Mouse (Mus musculus): Measurements from ENCODE around the gene Alox8. TPM values are rescaled to one million over a fixed set of nuclear protein-coding genes. Genes with fewer than 3 reads are reported as not detected.

Alox8 gene
- polyA plus RNA-seq, 1 experiment from 2014 or later, result 0.06 TPM

- Histone ChIP-seq H3K36me3 (replicated peaks) (no peaks in the 10 kb centered on the region), H3K27ac (replicated peaks) (no peak overlapping the region), H3K4me2 (no peak overlapping the region), H3K9ac (no peak overlapping the region), H3K27me3 (no peaks in the 10 kb centered on the region), H3K4me1 (replicated peaks) (no peaks in the 10 kb centered on the region), H3K4me3 (replicated peaks) (no peak overlapping the region), H3K9me3 (replicated peaks) (no peaks in the 10 kb centered on the region)
- WGBS (ENCODE audit: insufficient replicate concordance), result 13% methylated on average over 2 of the region's 2 CpGs
- no peak for ATAC-seq (ENCODE audit: insufficient read depth)
These were observed 21.0 kb upstream of the Alox8 start for GRCm38 (mm10) chr11:69218661-69219060.

- no peak overlapping the region for H3K27ac ChIP-seq (replicated peaks)
- WGBS (ENCODE audit: insufficient replicate concordance), result 67% methylated on average over 5 of the region's 5 CpGs
- H3K4me2 ChIP-seq, result no peak overlapping the region
- no peaks in the 10 kb centered on the region for H3K4me1 ChIP-seq (replicated peaks)
- no peaks in the 10 kb centered on the region for H3K9me3 ChIP-seq (replicated peaks)
- no peak for ATAC-seq (ENCODE audit: insufficient read depth)
- H3K9ac ChIP-seq, result no peak overlapping the region
- H3K36me3 ChIP-seq (replicated peaks), result no peaks in the 10 kb centered on the region
- H3K4me3 ChIP-seq (replicated peaks), result no peak overlapping the region
- H3K27me3 ChIP-seq, result no peaks in the 10 kb centered on the region
These were observed 19.8 kb upstream of the Alox8 start for GRCm38 (mm10) chr11:69217411-69217810.

- WGBS (ENCODE audit: insufficient replicate concordance), result 26% methylated on average over 2 of the region's 2 CpGs
- H3K9me3 ChIP-seq (replicated peaks), result no peaks in the 10 kb centered on the region
These were observed 13.8 kb upstream of the Alox8 start for GRCm38 (mm10) chr11:69211431-69211830.

GRCm38 (mm10) chr11:69202469-69203230 is 5.0 kb upstream of the Alox8 start:
- ATAC-seq (ENCODE audit: insufficient read depth), result no peak
- Histone ChIP-seq H3K9ac (no peak overlapping the region), H3K27me3 (peaks cover 32% of the 10 kb centered on the region), H3K4me1 (replicated peaks) (no peaks in the 10 kb centered on the region), H3K4me2 (no peak overlapping the region), H3K36me3 (replicated peaks) (no peaks in the 10 kb centered on the region), H3K9me3 (replicated peaks) (no peaks in the 10 kb centered on the region), H3K27ac (replicated peaks) (no peak overlapping the region), H3K4me3 (replicated peaks) (no peak overlapping the region)
- 28% methylated on average over 13 of the region's 13 CpGs for WGBS (ENCODE audit: insufficient replicate concordance)

More at GRCm38 (mm10) chr11:69211431-69211830, 13.8 kb upstream of the Alox8 start:
- H3K36me3 ChIP-seq (replicated peaks), result no peaks in the 10 kb centered on the region
- H3K4me2 ChIP-seq, result no peak overlapping the region
- H3K27ac ChIP-seq (replicated peaks), result no peak overlapping the region
- peaks cover 10% of the 10 kb centered on the region for H3K27me3 ChIP-seq
- H3K4me3 ChIP-seq (replicated peaks), result no peak overlapping the region
- no peaks in the 10 kb centered on the region for H3K4me1 ChIP-seq (replicated peaks)
- no peak for ATAC-seq (ENCODE audit: insufficient read depth)
- no peak overlapping the region for H3K9ac ChIP-seq

- no peak overlapping the region for H3K27ac ChIP-seq (replicated peaks)
- H3K9ac ChIP-seq, result no peak overlapping the region
- no peaks in the 10 kb centered on the region for H3K4me1 ChIP-seq (replicated peaks)
- H3K27me3 ChIP-seq, result peaks cover 50% of the 10 kb centered on the region
- 31% methylated on average over 6 of the region's 6 CpGs for WGBS (ENCODE audit: insufficient replicate concordance)
- no peaks in the 10 kb centered on the region for H3K9me3 ChIP-seq (replicated peaks)
- H3K36me3 ChIP-seq (replicated peaks), result no peaks in the 10 kb centered on the region
- H3K4me3 ChIP-seq (replicated peaks), result no peak overlapping the region
- H3K4me2 ChIP-seq, result no peak overlapping the region
- no peak for ATAC-seq (ENCODE audit: insufficient read depth)
These were observed 2.6 kb upstream of the Alox8 start for GRCm38 (mm10) chr11:69200231-69200630.

GRCm38 (mm10) chr11:69199251-69199650 is 1.6 kb upstream of the Alox8 start:
- 60% methylated on average over 1 of the region's 1 CpGs for WGBS (ENCODE audit: insufficient replicate concordance)
- H3K4me1 ChIP-seq (replicated peaks), result no peaks in the 10 kb centered on the region
- H3K4me3 ChIP-seq (replicated peaks), result no peak overlapping the region
- no peak for ATAC-seq (ENCODE audit: insufficient read depth)
- H3K9me3 ChIP-seq (replicated peaks), result no peaks in the 10 kb centered on the region
- no peak overlapping the region for H3K4me2 ChIP-seq
- H3K27me3 ChIP-seq, result peaks cover 56% of the 10 kb centered on the region
- H3K36me3 ChIP-seq (replicated peaks), result no peaks in the 10 kb centered on the region
- no peak overlapping the region for H3K27ac ChIP-seq (replicated peaks)
- no peak overlapping the region for H3K9ac ChIP-seq

GRCm38 (mm10) chr11:69197194-69197593 is 449 bp downstream of the Alox8 start:
- peaks cover 49% of the 10 kb centered on the region for H3K27me3 ChIP-seq
- no peak overlapping the region for H3K27ac ChIP-seq (replicated peaks)
- 1% methylated on average over 14 of the region's 14 CpGs for whole genome bisulfite sequencing (ENCODE audit: insufficient replicate concordance)
- ATAC-seq (ENCODE audit: insufficient read depth), result no peak
- no peak overlapping the region for H3K9ac ChIP-seq
- H3K9me3 ChIP-seq (replicated peaks), result no peaks in the 10 kb centered on the region
- H3K4me1 ChIP-seq (replicated peaks), result no peaks in the 10 kb centered on the region
- no peak overlapping the region for H3K4me2 ChIP-seq
- no peak overlapping the region for H3K4me3 ChIP-seq (replicated peaks)
- H3K36me3 ChIP-seq (replicated peaks), result no peaks in the 10 kb centered on the region

- H3K9me3 ChIP-seq (replicated peaks), result no peaks in the 10 kb centered on the region
- no peak overlapping the region for H3K27ac ChIP-seq (replicated peaks)
- H3K4me2 ChIP-seq, result no peak overlapping the region
- H3K4me3 ChIP-seq (replicated peaks), result no peak overlapping the region
- no peaks in the 10 kb centered on the region for H3K36me3 ChIP-seq (replicated peaks)
- H3K4me1 ChIP-seq (replicated peaks), result no peaks in the 10 kb centered on the region
- ATAC-seq (ENCODE audit: insufficient read depth), result no peak
- no peak overlapping the region for H3K9ac ChIP-seq
- peaks cover 49% of the 10 kb centered on the region for H3K27me3 ChIP-seq
- WGBS (ENCODE audit: insufficient replicate concordance), result 12% methylated on average over 5 of the region's 5 CpGs
These were observed 877 bp downstream of the Alox8 start for GRCm38 (mm10) chr11:69196766-69197165.

- 0% methylated on average over 1 of the region's 1 CpGs for WGBS (ENCODE audit: insufficient replicate concordance)
- no peaks in the 10 kb centered on the region for H3K36me3 ChIP-seq (replicated peaks)
These were observed 4.8 kb downstream of the Alox8 start for GRCm38 (mm10) chr11:69192840-69193239.

GRCm38 (mm10) chr11:69185936-69186335 is 11.7 kb downstream of the Alox8 start:
- no peaks in the 10 kb centered on the region for H3K36me3 ChIP-seq (replicated peaks)
- no peak overlapping the region for H3K4me2 ChIP-seq
- no peaks in the 10 kb centered on the region for H3K4me1 ChIP-seq (replicated peaks)
- no peak overlapping the region for H3K4me3 ChIP-seq (replicated peaks)
- no peaks in the 10 kb centered on the region for H3K9me3 ChIP-seq (replicated peaks)
- no peak overlapping the region for H3K27ac ChIP-seq (replicated peaks)
- no peak for ATAC-seq (ENCODE audit: insufficient read depth)
- WGBS (ENCODE audit: insufficient replicate concordance), result 42% methylated on average over 6 of the region's 6 CpGs
- H3K27me3 ChIP-seq, result no peaks in the 10 kb centered on the region
- H3K9ac ChIP-seq, result no peak overlapping the region

More at GRCm38 (mm10) chr11:69192840-69193239, 4.8 kb downstream of the Alox8 start:
- Histone ChIP-seq H3K9me3 (replicated peaks) (no peaks in the 10 kb centered on the region), H3K4me2 (no peak overlapping the region), H3K9ac (no peak overlapping the region), H3K4me3 (replicated peaks) (no peak overlapping the region), H3K27ac (replicated peaks) (no peak overlapping the region), H3K27me3 (peaks cover 36% of the 10 kb centered on the region), H3K4me1 (replicated peaks) (no peaks in the 10 kb centered on the region)
- ATAC-seq (ENCODE audit: insufficient read depth), result no peak

- H3K4me1 ChIP-seq (replicated peaks), result no peaks in the 10 kb centered on the region
- H3K27ac ChIP-seq (replicated peaks), result no peak overlapping the region
- H3K27me3 ChIP-seq, result no peaks in the 10 kb centered on the region
- H3K36me3 ChIP-seq (replicated peaks), result no peaks in the 10 kb centered on the region
- ATAC-seq (ENCODE audit: insufficient read depth), result no peak
- H3K9me3 ChIP-seq (replicated peaks), result no peaks in the 10 kb centered on the region
- no peak overlapping the region for H3K9ac ChIP-seq
- 77% methylated on average over 5 of the region's 5 CpGs for WGBS (ENCODE audit: insufficient replicate concordance)
- H3K4me3 ChIP-seq (replicated peaks), result no peak overlapping the region
- H3K4me2 ChIP-seq, result no peak overlapping the region
These were observed 12.6 kb downstream of the Alox8 start for GRCm38 (mm10) chr11:69185031-69185430.

- ATAC-seq (ENCODE audit: insufficient read depth), result no peak
- H3K9me3 ChIP-seq (replicated peaks), result no peaks in the 10 kb centered on the region
- H3K4me1 ChIP-seq (replicated peaks), result no peaks in the 10 kb centered on the region
- no peak overlapping the region for H3K4me2 ChIP-seq
- H3K36me3 ChIP-seq (replicated peaks), result no peaks in the 10 kb centered on the region
- no peak overlapping the region for H3K9ac ChIP-seq
- H3K27ac ChIP-seq (replicated peaks), result no peak overlapping the region
- H3K27me3 ChIP-seq, result 0 out of 2 replicates have a peak, but pooled peaks cover 8% of the 10 kb centered on the region
- H3K4me3 ChIP-seq (replicated peaks), result no peak overlapping the region
- 63% methylated on average over 4 of the region's 4 CpGs for WGBS (ENCODE audit: insufficient replicate concordance)
These were observed 17.5 kb downstream of the Alox8 start for GRCm38 (mm10) chr11:69180120-69180519.

All from liver, embryonic 15.5 days (tissue).